Mouse (Mus musculus) bone marrow, adult 2 months (tissue): ENCODE measurements around the gene Retreg1.

Experiments used
- CTCF ChIP-seq: fragments of 200-500 bp; IDR thresholded peaks from 2 replicates; pipeline ENCODE4 v1.5.1; 2011; ENCODE audit warnings: low read length, control low read depth; ENCODE audit not compliant: control insufficient read depth, insufficient read depth
- POLR2A ChIP-seq: fragments of 200-500 bp; IDR thresholded peaks from 2 replicates; pipeline ENCODE4 v1.6.1; 2011; ENCODE audit warnings: low read depth, mild to moderate bottlenecking, control low read depth, low read length, borderline replicate concordance; ENCODE audit not compliant: control insufficient read depth

- TF ChIP-seq POLR2A (no peak), CTCF (no peak)
Observed at GRCm38 (mm10) chr15:25932497-25932896, 89.5 kb downstream of the Retreg1 start.
